Mouse (Mus musculus) ovary, postnatal 36 days (tissue): ENCODE results near the gene Eif2b3.
A peak's percentile ranks its signal among the peaks of the same experiment; 100 is the strongest.

Experiments used
- DNase-seq: peaks from one replicate; pipeline ENCODE4 v3.0.0; 2022; ENCODE audit warnings: low spot score, mixed read lengths

The Eif2b3 gene

DNA sequence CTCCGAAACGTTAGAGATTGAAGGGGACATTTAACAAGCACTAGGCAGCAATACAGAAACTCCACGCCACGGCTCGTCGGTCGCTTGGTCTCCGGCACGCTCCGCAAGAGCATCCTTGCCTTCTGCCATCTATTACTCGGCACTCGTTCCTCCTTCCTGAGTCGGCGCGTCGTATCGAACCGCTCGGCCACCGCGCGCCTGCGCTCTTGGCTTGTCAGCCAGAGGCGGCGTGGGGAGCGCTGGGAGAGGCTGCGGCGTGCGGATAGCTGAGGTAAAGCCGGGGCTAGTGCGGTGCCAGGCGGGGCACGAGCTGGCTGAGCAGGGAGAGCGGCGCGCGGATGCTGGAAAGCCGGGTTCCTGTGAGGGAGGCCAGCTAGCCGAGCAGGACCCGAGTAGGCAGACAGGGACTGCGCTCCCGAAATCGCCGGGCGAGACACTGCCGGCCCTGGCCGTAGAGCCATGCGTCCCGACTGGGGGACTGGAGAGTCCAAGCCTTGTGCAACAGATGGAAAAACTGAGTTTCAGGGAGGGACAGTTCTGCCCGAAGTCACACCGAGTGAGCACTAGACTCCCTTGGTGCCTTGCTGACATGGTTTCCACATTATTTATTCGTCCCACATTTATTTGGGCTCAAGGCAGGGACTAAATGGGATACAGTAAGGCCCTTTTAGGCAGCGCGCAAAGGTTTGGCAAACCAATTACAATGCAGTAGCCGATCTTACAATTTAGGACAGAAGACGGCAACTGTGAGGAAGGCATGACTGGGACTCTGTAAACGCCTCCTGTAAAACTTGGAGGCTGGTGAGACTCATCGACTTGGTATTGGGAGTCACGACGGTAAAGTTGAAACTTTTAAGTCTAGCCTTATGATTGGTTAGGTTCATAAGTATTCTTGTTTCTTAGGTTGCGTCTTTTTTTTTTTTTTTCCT, at the start of gene Eif2b3:
Eif2b3 (plus strand) TSS at position 197 of the 929 bp plus-strand sequence.
- peak; percentile 89 for DNase-seq

DNA sequence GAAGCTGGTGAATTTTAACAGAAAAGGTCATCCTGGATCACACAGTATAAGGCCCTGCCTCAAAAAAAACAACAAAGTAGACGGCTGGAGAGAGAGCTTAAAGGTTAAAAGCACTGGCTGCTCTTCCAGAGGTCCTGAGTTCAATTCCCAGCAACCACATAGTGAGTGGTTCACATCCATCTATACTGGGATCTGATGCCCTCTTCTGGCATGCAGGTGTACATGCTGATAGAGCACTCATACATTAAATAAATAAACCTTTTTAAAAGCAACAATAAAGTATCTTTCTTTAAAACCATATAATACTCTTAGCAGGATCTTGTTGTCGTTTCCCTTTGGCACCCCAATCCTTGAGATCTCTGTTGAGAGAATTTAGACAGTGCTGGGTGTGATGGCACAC, 42.7 kb upstream of the Eif2b3 start:
- no peak for DNase-seq

DNA sequence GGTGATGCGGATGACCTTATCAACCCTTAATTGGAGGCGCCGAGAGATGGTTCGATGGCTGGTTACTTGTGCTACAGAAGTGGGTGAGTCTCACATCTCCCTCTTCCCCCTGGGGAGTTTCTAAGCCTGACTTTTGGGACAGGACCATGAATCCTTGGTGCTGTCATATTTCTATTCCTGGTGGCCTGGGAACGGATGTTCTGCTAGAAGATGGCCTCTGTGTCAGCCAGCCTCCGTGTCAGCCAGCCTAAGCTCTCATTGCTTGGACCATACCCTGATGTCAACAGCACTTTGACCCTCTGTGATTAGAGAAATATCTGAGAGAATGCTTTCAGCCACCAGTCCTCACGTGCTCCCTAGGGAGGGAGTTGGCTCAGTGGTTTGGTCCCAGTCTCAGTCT, 33.5 kb upstream of the Eif2b3 start:
- DNase-seq = no peak

DNA sequence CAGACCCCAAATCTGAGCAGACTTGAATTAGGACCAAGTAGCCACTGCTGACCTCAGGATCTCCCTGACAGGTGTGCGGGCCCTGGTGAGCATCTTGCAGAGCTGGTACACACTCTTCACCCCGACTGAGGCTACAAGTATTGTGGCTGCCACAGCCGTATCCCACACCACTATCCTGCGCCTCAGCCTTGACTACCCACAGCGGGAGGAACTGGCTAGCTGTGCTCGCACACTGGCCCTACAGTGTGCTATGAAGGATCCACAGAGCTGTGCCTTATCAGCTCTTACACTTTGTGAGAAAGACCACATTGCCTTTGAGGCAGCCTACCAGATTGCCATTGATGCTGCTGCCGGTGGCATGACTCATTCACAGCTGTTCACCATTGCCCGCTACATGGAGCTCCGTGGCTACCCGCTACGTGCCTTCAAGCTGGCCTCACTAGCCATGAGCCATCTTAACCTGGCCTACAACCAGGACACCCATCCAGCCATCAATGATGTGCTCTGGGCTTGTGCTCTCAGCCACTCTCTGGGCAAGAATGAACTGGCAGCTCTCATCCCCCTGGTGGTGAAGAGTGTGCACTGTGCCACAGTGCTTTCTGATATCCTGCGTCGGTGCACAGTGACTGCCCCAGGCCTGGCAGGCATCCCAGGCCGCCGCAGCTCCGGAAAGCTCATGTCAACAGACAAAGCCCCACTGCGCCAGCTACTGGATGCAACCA, 32.6 kb upstream of the Eif2b3 start:
- peak; percentile 77 for DNase-seq

DNA sequence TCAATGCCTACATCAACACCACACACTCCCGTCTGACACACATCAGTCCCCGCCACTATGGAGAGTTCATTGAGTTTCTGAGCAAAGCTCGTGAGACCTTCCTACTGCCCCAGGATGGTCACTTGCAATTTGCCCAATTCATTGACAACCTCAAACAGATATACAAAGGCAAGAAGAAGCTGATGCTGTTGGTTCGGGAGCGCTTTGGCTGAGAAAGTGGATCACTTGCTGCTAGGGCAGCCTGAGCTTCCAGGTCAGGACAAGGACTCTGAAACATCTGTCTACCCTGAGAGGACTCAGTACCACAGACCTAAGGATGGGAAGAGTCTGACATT, 32.1 kb upstream of the Eif2b3 start:
- DNase-seq = no peak

DNA sequence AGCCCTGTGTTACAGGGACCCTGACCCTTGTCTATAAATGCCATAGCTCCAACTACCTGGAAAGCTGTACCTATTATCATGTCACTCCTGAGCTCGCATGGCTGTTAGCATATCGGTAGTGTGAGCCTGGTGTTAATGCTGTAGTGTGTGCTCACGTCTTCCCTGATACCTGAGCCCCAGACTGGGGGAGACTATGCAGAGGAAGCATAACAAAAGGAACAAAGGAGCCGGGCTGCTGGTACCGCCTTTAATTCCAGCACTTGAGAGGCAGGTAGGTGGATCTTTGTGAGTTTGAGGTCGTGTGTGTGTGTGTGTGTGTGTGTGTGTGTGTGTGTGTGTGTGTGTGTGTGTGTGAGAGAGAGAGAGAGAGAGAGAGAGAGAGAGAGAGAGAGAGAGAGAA, 29.5 kb upstream of the Eif2b3 start:
- DNase-seq = no peak

DNA sequence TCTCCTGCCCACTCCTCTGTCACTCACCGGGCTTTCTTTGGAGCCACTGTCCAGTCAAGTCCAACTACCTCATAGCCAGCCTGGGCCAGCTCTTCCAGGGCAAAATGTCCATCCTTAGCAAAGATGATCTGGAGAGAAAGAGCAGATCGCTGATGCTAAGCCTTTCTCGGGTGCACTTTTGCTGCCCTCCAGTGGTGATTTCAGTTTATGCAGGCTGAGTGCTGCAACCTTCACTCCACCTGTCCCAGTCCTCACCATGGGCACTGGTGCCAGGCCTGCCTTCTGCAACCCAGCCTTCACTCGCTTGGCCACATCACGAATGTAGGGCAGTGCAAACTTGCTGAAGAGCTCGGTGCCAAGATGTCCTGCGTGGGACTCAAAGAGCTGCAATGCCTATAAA, 27.8 kb upstream of the Eif2b3 start:
- DNase-seq = peak; percentile 73

DNA sequence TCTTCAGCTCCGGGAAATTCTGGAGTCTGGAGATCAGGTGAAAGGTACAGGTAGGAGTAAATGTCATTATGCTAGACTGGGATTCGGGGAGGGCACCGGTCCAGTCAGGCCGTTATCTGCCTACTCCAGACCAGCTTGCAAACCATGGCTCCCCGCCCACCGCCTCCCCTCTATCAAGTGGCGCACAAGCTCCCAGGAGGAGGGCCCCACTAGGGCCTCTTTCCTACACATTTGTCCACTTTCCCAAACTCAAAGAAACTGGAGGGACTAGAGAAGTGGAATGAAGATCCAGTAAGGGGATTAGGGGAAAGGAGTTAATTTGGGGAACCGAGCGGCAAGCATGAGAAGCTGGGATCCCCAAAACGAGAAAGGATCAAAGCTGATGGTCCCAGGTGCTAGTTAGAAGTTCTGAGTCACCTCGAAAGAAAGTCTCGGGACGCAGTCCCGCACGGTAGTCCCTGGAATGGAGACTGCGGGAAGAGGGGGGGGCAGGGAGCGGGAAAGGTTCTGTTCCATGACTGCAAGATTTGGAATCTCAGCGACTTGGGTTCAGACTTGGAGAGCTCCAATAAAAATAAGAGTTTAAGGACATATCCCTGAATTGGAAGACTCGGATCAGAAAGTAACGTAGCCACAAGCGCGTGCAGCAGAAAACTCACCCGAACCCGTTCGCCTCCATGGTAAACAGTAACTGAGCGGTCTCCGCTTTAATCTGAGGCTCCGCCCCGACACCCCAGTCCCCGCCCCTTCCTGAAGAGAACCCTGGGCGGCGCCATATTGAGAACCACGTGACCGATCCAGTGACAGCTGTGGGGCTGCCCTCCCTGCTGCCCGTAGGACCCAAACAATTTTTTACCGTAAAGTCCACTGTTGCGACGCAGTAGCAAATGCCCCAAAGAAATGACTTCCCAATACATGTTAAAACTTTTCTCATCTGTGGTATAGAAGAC, 25.3 kb upstream of the Eif2b3 start, which contains the start of gene Urod:
Urod (minus strand) TSS at position 742 of the 950 bp plus-strand sequence.
- peak; percentile 93 for DNase-seq

DNA sequence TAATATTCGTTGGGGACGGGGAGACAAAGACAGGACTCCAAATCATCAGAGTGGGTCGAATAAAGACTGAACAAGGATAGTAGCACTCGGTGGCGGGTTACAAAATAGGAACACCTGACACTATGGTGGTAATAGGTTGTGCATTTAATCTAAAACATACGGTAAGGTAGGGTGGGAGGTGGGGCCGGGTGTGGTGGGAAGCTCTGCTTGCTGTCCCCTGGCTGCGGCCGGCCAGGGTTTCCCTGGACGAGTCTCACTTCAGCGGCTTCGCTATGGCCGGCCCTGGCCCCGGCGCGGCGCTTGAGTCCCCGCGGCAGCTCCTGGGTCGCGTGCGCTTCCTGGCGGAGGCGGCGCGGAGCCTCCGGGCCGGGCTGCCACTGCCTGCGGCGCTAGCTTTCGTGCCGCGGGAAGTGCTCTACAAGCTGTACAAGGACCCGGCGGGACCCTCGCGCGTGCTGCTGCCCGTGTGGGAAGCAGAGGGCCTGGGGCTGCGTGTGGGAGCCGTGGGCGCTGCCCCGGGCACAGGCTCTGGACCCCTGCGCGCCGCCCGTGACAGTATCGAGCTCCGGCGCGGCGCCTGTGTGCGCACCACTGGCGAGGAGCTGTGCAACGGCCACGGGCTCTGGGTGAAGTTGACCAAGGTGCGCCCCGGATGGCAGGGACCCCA, 23.9 kb upstream of the Eif2b3 start, which contains the start of gene Hectd3:
Hectd3 (plus strand) TSS at position 187 of the 667 bp plus-strand sequence.
- peak; percentile 59 for DNase-seq

DNA sequence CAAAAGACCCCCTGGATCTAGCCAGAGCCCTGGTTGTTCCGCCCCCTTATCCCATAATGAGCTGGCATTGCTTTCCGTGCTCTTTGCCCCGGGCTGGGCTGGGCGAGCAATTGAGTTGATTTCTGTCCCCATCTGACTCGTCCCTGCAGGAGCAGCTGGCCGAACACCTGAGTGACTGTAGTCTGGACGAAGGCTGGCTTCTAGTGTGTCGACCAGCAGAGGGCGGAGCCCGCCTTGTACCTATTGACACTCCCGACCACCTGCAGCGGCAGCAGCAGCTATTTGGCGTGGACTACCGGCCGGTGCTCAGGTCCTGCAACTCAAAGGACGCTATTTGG, 23.4 kb upstream of the Eif2b3 start:
- DNase-seq = peak; percentile 48

DNA sequence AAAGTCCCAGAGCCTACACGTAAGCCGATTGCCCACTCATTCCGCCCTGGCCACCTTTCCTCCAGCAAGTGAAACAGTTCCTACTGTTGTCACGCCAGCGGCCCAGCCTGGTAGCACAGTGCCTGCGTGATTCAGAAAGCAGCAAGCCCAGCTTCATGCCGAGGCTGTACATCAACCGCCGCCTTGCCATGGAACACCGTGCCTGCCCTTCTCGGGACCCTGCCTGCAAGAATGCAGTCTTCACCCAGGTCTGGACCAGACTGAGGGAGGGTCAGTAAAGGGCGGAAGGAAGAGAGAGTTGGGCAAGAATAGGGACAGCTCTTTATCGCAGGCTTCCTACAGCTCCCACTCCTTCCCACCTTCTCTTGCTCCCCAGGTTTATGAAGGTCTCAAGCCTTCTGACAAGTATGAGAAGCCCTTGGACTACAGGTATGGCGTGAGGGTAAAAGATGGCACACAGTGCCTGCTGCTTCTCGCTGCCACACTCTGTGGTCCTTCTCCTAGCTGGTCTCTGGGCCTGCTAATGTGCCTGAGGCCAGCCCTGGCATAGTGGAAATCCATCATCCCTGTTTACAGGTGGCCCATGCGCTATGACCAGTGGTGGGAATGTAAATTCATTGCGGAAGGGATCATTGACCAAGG, 19.6 kb upstream of the Eif2b3 start:
- no peak for DNase-seq

DNA sequence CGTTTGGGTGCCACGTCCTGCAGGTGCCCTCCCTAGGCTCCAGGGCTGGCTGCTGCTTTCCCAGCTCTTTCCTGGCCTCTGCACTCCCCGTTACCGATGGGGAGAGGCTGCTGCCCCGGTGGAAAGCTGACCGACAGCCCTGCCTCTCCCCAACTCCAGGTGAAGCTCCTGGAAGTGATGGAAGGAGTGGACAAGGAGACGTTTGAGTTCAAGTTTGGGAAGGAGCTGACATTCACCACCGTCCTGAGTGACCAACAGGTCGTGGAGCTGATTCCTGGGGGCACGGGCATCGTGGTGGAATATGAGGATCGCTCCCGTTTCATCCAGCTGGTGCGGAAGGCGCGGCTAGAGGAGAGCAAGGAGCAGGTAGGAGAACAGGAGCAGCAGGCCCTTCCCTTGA, 17.2 kb upstream of the Eif2b3 start:
- DNase-seq = no peak

DNA sequence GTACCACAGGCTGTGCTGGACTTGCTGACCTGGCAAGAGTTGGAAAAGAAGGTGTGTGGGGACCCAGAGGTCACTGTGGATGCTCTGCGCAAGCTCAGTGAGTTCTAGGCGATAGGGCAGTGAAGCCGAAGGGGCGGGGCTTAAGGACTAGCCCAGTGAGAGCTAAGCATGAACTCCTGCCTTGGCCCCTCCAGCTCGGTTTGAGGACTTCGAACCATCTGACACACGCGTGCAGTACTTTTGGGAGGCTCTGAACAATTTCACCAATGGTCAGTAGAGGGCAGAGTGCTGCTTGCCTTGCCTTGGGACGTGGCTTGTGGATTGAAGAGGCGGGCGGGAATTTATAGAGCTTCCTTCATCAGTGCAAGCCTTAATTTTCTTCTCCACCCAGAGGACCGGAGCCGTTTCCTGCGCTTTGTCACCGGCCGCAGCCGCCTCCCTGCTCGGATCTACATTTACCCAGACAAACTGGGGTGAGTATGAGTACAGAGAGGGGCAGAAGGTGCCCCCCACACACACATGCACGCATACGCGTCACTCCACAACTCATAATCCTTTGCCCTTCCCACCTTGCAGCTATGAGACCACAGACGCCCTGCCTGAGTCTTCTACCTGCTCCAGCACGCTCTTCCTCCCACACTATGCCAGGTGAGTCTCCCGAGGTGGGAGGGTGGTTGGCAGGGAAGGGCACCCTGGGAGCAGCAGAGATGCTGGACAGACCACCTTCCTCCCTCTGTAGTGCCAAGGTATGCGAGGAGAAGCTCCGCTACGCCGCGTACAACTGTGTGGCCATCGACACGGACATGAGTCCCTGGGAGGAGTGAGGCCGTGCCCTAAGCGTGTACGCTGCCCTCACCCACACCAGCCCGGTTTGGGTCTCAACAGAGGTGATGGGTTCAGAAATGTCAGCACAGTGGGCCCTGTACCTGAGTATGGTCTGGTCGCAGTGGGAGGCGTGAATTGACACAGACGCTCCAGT, 16.4 kb upstream of the Eif2b3 start:
- peak; percentile 33 for DNase-seq

DNA sequence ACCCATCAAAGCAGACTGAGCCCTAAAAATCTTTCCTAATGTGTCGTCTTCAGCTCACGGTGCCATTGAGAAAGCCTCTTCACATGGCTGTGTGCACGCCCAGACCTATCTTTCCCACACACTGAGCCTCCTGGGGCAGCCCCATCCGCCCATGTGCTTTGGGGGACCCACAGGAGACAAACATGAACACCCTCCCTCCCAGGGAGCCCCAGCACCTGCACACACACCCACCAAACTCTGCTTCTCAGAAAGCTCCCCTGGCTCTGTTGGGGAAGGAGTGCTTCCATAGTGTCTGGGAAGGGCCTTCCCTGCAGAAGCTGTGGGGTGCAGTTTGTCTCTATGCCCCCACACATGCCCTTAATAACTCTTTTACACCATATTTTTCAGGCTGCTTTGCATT, 14.6 kb upstream of the Eif2b3 start:
- DNase-seq = no peak

DNA sequence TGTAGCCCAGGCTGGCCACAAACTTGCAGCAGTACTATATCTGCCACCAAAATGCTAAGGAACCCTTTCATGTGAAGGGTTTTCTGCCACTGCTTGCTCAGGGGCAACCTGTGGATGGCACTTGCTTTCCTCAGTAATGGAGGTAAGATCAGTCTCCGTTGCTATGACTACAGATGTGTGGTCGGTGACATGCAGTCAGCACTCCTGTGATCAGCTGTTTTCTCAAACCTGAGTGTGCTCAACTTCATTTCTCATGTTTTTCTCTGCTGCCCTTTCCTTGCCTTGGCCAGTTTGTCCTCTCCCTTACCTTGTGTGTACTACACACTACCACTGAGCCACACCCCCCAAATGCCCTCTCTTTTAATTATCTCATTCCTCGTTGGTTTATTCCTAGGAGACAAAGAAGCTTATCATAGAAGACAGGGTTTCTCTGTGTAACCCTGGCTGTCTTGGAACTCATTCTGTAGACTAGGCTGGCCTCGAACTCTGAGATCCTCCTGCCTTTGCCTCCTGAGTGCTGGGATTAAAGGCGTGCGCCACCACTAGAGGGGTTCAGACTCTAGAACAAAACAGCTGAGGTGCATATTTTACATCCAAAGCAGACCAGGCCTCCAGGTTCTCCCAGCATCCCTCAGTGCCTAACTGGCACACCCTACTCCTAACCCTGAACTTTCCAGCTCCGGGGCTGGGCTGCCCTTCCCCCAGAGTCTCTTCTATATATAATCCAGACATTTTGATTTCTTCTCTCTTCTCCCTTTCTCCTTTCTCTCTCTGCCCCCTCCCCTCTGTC, 13.4 kb upstream of the Eif2b3 start:
- DNase-seq = no peak

DNA sequence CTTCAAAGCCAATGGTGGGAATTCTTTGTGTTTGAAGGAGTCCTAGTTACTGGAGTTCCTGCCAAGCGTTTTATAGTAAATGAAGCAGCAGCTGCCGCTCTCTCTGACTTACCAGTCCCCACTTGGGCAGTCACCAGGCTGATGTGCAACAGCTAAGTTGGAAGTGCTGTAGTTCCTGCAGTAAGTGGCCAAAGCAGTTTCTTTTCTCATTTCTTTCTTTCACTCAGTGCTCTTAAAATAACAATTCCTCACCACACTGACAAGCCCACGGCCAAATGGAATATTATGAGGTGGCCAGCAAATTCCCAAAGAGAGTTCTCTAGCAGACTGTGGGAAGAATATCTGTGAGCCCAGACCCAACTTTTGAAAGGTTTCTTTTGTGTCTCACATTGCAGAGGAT, 12.1 kb upstream of the Eif2b3 start:
- no peak for DNase-seq

DNA sequence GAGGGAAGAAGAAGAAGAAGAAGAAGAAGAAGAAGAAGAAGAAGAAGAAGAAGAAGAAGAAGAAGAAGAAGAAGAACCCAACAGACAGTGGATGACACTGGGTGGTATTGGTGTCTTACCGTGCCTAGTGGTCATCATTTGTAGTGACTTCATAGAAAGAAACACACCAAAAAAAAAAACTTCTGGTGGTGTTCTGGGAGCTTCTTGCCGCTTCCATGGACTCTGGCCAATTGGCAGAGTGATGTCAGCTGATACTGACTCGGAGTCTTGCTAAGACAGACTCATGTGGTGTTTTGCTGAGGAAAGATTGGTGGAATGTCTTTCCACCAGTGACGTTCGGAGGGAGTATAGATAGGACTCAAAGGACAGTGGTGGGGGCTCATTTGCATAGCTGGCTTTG, 9.0 kb upstream of the Eif2b3 start:
- DNase-seq = no peak

DNA sequence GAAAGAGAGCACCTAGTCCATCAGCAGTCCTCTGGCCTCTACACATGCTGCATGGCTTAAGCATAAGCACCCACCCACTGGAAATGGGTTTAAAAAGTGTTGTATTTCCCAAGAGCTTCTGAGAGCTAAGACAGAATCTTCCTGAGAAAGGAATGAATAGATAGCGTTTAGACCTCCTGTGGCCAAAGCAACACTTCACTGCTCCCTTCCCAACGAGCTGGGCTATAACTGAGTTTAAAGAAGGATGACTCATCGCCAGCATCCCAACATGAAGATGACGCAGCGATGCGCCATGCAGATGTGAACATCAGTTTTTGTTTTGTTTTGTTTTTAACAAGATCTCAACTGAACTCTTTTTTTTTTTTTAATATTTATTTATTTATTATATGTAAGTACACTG, 5.6 kb upstream of the Eif2b3 start:
- no peak for DNase-seq

DNA sequence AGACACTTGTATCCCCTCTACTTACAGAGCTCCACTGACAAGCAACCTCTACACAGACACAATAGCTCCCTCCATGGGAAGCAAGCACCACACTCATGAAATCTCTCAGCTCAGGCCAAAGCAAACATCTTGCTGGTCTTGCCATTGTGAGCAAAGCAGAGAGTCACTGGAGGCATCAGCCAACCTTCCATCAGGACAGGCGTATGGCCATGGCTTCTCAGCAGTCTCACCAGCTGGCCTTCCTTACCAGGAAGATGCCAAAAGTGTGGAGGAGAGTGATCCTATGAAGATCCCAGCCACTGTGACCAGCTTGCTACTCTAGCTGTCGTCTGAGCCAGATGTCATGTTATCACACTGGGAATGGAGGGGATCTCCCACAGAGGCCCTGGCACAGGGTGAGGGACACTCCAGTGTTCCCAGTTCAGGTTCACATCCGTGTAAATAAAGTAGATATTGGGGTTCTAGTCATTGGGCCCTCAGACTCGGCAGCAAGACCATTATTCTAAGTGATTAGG, 4.2 kb upstream of the Eif2b3 start:
- DNase-seq = no peak
